Mouse (Mus musculus): ENCODE data around the gene Myo1g.

GRCm38 (mm10) chr11:6546205-6547013, 25.6 kb upstream of the Myo1g start, which contains the start of gene Ccm2:
- TF ChIP-seq CTCF (IDR thresholded peaks at IDR 0.05; ENCODE audit: low read depth) (0 out of 2 replicates have a peak, but pooled peaks have one; percentile 12), EP300 (optimal IDR thresholded peaks at IDR 0.05) (peak; percentile 66)

All from stomach, postnatal 0 days (tissue).